Mouse (Mus musculus): ENCODE measurements around the gene Fars2.

DNA sequence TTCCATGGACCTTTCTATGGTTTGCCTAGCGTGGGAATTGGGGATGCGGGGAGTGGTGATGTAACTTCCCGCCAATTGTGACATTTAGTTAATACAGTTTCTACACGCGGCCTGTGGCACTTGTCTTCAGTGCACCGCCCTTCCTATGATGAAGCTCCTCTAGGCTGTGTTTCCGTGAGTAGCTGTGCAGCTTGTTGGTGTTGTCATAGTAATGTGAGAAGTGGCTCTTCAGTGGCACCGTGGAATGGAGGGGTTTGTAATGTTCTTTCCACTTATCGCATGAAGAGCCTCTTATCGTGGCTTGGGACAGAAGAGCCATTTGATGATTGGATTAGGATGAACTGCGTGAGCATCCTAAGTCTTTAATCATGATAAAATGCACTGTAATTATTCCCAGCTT is 369.5 kb downstream of the Fars2 start:
- no peak for TF ChIP-seq CTCF (IDR thresholded peaks at IDR 0.05; ENCODE audit: low read depth, low read length)
- no peak for TF ChIP-seq GATA1 (IDR thresholded peaks at IDR 0.05; ENCODE audit: borderline replicate concordance, low read length)
- TF ChIP-seq POLR2AphosphoS5 (IDR thresholded peaks at IDR 0.05; ENCODE audit: insufficient replicate concordance, low read depth, low read length) = no peak
- TF ChIP-seq TAL1 (conservative IDR thresholded peaks at IDR 0.05; ENCODE audit: low read depth, low read length) = no peak
- TF ChIP-seq GATA2 (IDR thresholded peaks at IDR 0.05; ENCODE audit: borderline replicate concordance, low read depth, low read length) = no peak
